15 mouse cellular contexts compared by ENCODE assay signal in the genomic region with DNA sequence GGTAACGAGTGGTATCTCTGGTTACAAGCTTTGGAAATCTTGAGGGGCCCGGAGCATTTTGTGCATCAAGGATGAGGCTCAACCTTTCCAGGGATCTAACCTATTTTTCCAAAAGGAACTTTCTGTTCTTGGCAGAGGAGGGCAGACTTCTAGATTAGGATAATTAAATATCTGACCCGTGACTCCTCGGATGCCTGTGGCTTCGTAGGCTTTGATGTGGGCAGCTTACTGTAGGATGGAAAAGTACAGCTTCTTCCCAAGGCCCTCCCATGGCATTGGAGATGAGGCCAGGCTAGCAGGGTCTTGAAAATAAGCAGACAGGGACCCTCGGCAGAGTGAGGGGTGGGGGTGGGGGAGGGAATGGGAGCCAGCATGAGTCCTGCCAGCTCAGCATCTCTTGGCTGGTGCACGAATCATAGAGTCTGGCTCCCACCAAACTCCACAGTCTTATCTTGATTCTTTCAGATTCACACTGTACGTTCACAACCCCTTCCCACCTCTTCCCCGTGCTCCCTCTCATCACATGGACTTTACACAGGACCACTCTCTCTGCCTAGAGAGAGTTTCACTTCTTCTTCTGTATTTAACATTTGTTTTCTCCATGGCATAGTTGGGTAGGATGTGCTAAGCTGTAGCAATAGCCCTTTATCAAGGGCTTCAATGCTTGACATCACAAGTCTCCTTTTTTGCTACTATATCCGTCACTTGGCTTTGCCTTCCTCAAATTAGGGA.
DNase-seq lines count a peak whose midpoint lies in the region; ATAC-seq and TF ChIP-seq lines count a peak whose summit lies in the region.
"Had no signal": no experiment of that assay in that cellular context is flagged by ENCODE, and none has a peak within 500 bp of the region (broad histone marks: within the 10 kb centered on the region; RNA-seq: fewer than 3 reads in every experiment).

No protein-coding gene starts in this region.

- H3K36me3 ChIP-seq in kidney, adult 2 months (ENCODE audit: control insufficient read depth, insufficient read depth, low read length): no peaks in the 10 kb centered on the region
- no peaks in the 10 kb centered on the region for H3K36me3 ChIP-seq in neural tube, embryonic 15.5 days
- H3K36me3 ChIP-seq: embryonic facial prominence, embryonic 12.5 days; midbrain, embryonic 10.5 days had no signal

- TF ChIP-seq POLR2A in kidney, adult 2 months (IDR thresholded peaks at IDR 0.05; ENCODE audit: low read depth, low read length): no peak

- ATAC-seq in neural tube, embryonic 15.5 days (ENCODE audit: low FRiP score): no peak
- ATAC-seq: intestine, embryonic 16.5 days had no signal

- 0 out of 2 replicates have a peak overlapping the region, but pooled peaks have one; percentile 3 for H3K27ac ChIP-seq in kidney, adult 2 months (ENCODE audit: insufficient read depth, low read depth, low read length)
- H3K27ac ChIP-seq in neural tube, embryonic 15.5 days (replicated peaks): no peak overlapping the region
- H3K27ac ChIP-seq: embryonic facial prominence, embryonic 12.5 days; liver, embryonic 14.5 days; midbrain, embryonic 10.5 days had no signal

- DNase-seq in adrenal gland, adult 2 months: peak; percentile 59
- DNase-seq in adrenal gland, postnatal 4 days (ENCODE audit: low spot score in 2 of 2): no peak
- peak; percentile 45 for DNase-seq in kidney, adult 2 months
- no peak for DNase-seq in kidney, postnatal 10 days
- DNase-seq in neural tube, embryonic 10.5 days (ENCODE audit: extremely low spot score, low spot score): peak; percentile 10
- peak; percentile 35 for DNase-seq in lung, postnatal 25 days (ENCODE audit: low spot score)
- DNase-seq in layer of hippocampus, adult 8-10 months (ENCODE audit: low spot score in 2 of 2): no peak
- DNase-seq: heart, adult 18-20 months; heart, postnatal 10 days; right cerebral cortex, adult 18-20 months had no signal

- no peak overlapping the region for H3K4me2 ChIP-seq in neural tube, embryonic 15.5 days
- H3K4me2 ChIP-seq: embryonic facial prominence, embryonic 12.5 days had no signal

- H3K9me3 ChIP-seq in neural tube, embryonic 15.5 days (replicated peaks): no peaks in the 10 kb centered on the region
- H3K9me3 ChIP-seq: embryonic facial prominence, embryonic 12.5 days; midbrain, embryonic 10.5 days had no signal

- H3K4me1 ChIP-seq in kidney, adult 2 months (ENCODE audit: control insufficient read depth, insufficient read depth, low read length): no peaks in the 10 kb centered on the region
- peaks cover 6% of the 10 kb centered on the region for H3K4me1 ChIP-seq in neural tube, embryonic 15.5 days

- 60% methylated on average over 10 of the region's 10 CpGs for WGBS in kidney, adult 2 months
- WGBS in neural tube, embryonic 15.5 days: 82% methylated on average over 10 of the region's 10 CpGs

- H3K9ac ChIP-seq in neural tube, embryonic 15.5 days (replicated peaks): no peak overlapping the region
- H3K9ac ChIP-seq: embryonic facial prominence, embryonic 12.5 days; liver, embryonic 14.5 days had no signal

- no peaks in the 10 kb centered on the region for H3K27me3 ChIP-seq in kidney, adult 2 months (replicated peaks; ENCODE audit: control insufficient read depth, insufficient read depth, low read length)
- H3K27me3 ChIP-seq in neural tube, embryonic 15.5 days (replicated peaks): no peaks in the 10 kb centered on the region
- H3K27me3 ChIP-seq: embryonic facial prominence, embryonic 12.5 days had no signal

- no peak overlapping the region for H3K4me3 ChIP-seq in kidney, adult 2 months (ENCODE audit: insufficient read depth, low read depth, low read length)
- H3K4me3 ChIP-seq in neural tube, embryonic 15.5 days (replicated peaks): no peak overlapping the region
- H3K4me3 ChIP-seq: embryonic facial prominence, embryonic 12.5 days; midbrain, embryonic 10.5 days had no signal

- no peak for TF ChIP-seq CTCF in kidney, adult 2 months (conservative IDR thresholded peaks at IDR 0.05; ENCODE audit: insufficient read depth, insufficient read length, low read depth, low read length)

Comparison
In these comparisons a context has a peak if more than half of its experiments do, and no peak if none do; other contexts are left out.
1. DNase-seq: peak in adrenal gland, adult 2 months (single experiment), kidney, adult 2 months (single experiment), neural tube, embryonic 10.5 days (single experiment) and lung, postnatal 25 days (single experiment); none in adrenal gland, postnatal 4 days (0 of 2), kidney, postnatal 10 days (single experiment) and layer of hippocampus, adult 8-10 months (0 of 2).